Comparison of ENCODE assay signal across 23 mouse cellular contexts in the genomic region with DNA sequence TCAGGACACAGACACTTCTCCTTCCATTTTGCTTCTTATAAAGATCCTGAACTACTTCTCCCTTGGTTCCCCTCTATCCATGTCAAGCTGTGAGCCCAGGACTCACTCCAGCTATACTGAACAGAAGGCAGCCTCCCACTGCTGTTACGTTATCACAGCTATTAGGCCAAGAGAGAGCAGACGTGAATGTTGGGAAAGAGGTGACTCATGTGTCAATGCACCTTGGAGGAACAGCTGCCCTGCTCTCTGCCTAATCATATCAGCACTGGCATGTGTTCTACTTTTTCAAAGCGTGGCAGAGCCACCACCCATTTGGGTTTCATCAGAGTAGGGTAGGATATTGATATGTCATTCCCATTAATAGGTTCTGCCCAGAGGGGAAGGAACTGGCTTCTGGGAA. TPM values are rescaled to one million over a fixed set of nuclear protein-coding genes. Genes with fewer than 3 reads are reported as not detected.
DNase-seq lines count a peak whose midpoint lies in the region; ATAC-seq and TF ChIP-seq lines count a peak whose summit lies in the region.
"Had no signal": no experiment of that assay in that cellular context is flagged by ENCODE, and none has a peak within 500 bp of the region (broad histone marks: within the 10 kb centered on the region; RNA-seq: fewer than 3 reads in every experiment).

No protein-coding gene starts in this region.

- WGBS in heart, postnatal 0 days = 20% methylated on average over 3 of the region's 3 CpGs
- 44% methylated on average over 3 of the region's 3 CpGs for WGBS in heart, embryonic 10.5 days

- TF ChIP-seq EP300 in heart, postnatal 0 days (IDR thresholded peaks at IDR 0.05; ENCODE audit: low read depth) = no peak

- H3K36me3 ChIP-seq in heart, postnatal 0 days (replicated peaks; ENCODE audit: control insufficient read depth, insufficient read depth, low read length) = no peaks in the 10 kb centered on the region
- H3K36me3 ChIP-seq in heart, embryonic 10.5 days = no peaks in the 10 kb centered on the region
- H3K36me3 ChIP-seq: embryonic facial prominence, embryonic 15.5 days; forebrain, embryonic 10.5 days; hindbrain, embryonic 10.5 days; limb, embryonic 15.5 days; liver, embryonic 15.5 days had no signal

- no peak overlapping the region for H3K4me3 ChIP-seq in heart, postnatal 0 days (ENCODE audit: low read depth, low read length)
- H3K4me3 ChIP-seq in heart, embryonic 10.5 days = no peak overlapping the region
- H3K4me3 ChIP-seq: embryonic facial prominence, embryonic 15.5 days; forebrain, embryonic 10.5 days; hindbrain, embryonic 10.5 days; limb, embryonic 15.5 days; liver, embryonic 15.5 days; megakaryocyte, embryonic 14.5 days had no signal

- H3K4me2 ChIP-seq in heart, postnatal 0 days (ENCODE audit: low read depth, low read length) = no peak overlapping the region
- H3K4me2 ChIP-seq: embryonic facial prominence, embryonic 15.5 days; limb, embryonic 15.5 days; liver, embryonic 15.5 days had no signal

- no peaks in the 10 kb centered on the region for H3K9me3 ChIP-seq in heart, postnatal 0 days (replicated peaks; ENCODE audit: control insufficient read depth, low read length)
- no peaks in the 10 kb centered on the region for H3K9me3 ChIP-seq in heart, embryonic 10.5 days
- H3K9me3 ChIP-seq: embryonic facial prominence, embryonic 15.5 days; forebrain, embryonic 10.5 days; hindbrain, embryonic 10.5 days; limb, embryonic 15.5 days; liver, embryonic 15.5 days had no signal

- TF ChIP-seq CTCF in heart, postnatal 0 days (IDR thresholded peaks at IDR 0.05; ENCODE audit: low read depth) = no peak

- H3K9ac ChIP-seq in heart, postnatal 0 days (replicated peaks; ENCODE audit: low read depth, low read length) = no peak overlapping the region
- H3K9ac ChIP-seq: embryonic facial prominence, embryonic 15.5 days; limb, embryonic 15.5 days; liver, embryonic 15.5 days had no signal

- no peaks in the 10 kb centered on the region for H3K4me1 ChIP-seq in heart, postnatal 0 days (ENCODE audit: control insufficient read depth, insufficient read depth)
- peaks cover 9% of the 10 kb centered on the region; the same call in 1 of the 2 replicates for H3K4me1 ChIP-seq in heart, embryonic 10.5 days
- H3K4me1 ChIP-seq: embryonic facial prominence, embryonic 15.5 days; hindbrain, embryonic 10.5 days; liver, embryonic 15.5 days had no signal

- DNase-seq in heart, postnatal 0 days (ENCODE audit: low spot score) = no peak
- DNase-seq in heart, embryonic 10.5 days (ENCODE audit: low spot score) = no peak
- DNase-seq in 3T3-L1 (ENCODE audit: low read depth, low spot score) = peak; percentile 42
- peak; percentile 60 for DNase-seq in MN1 (ENCODE audit: low spot score)
- DNase-seq in gonadal fat pad, adult 2 months (ENCODE audit: low read depth) = peak; percentile 90
- no peak for DNase-seq in thymus, postnatal 36 days
- no peak for DNase-seq in kidney, postnatal 4 days
- no peak for DNase-seq in cerebellum, adult 9-11 months
- DNase-seq: cerebellum, adult 11-12 months; cerebellum, postnatal 25 days; kidney, adult 2 months; kidney, postnatal 10 days; lung, postnatal 10 days; midbrain, embryonic 14.5 days; right cerebral cortex, postnatal 14 days had no signal

- peak; percentile 42; the same call in 1 of the 2 replicates for ATAC-seq in heart, postnatal 0 days (ENCODE audit: insufficient read depth, low read depth)
- ATAC-seq: activated CD4-positive, CD25-positive, alpha-beta regulatory T cell, adult 4 months; hindbrain, postnatal 0 days had no signal

- 0 out of 2 replicates have a peak, but pooled peaks cover 9% of the 10 kb centered on the region for H3K27me3 ChIP-seq in heart, postnatal 0 days (ENCODE audit: control insufficient read depth, insufficient read depth, low read length)
- H3K27me3 ChIP-seq in heart, embryonic 10.5 days (ENCODE audit: insufficient read depth, poor library complexity, severe bottlenecking) = peaks cover 45% of the 10 kb centered on the region; the same call in 1 of the 2 replicates
- H3K27me3 ChIP-seq: liver, embryonic 15.5 days had no signal

- H3K27ac ChIP-seq in heart, postnatal 0 days (ENCODE audit: low read depth) = no peak overlapping the region
- no peak overlapping the region for H3K27ac ChIP-seq in heart, embryonic 10.5 days
- H3K27ac ChIP-seq: embryonic facial prominence, embryonic 15.5 days; forebrain, embryonic 10.5 days; hindbrain, embryonic 10.5 days; hindbrain, postnatal 0 days; limb, embryonic 15.5 days; liver, embryonic 15.5 days had no signal

RNA-seq across cellular contexts. Expression of a gene that starts 12.5 kb away (rescaled TPM):
- total RNA-seq in heart, postnatal 0 days (2014; rRNA removed; ENCODE audit: low replicate concordance) = 0.04 and 0.15 TPM in 2 replicates
- 0.10 and 0.20 TPM in 2 replicates for polyA plus RNA-seq in heart, postnatal 0 days (2015; fragmentation: Nextera tagmentation; extraction: Ambion mirVana)
- 0.09 and 0.18 TPM in 2 replicates for polyA plus RNA-seq in heart, embryonic 10.5 days (2016; fragmentation: Nextera tagmentation; extraction: Ambion mirVana)
- polyA plus RNA-seq in gonadal fat pad, adult 2 months (2012; rRNA removed) = 25.9 and 26.3 TPM in 2 replicates
- polyA plus RNA-seq: activated CD4-positive, CD25-positive, alpha-beta regulatory T cell, adult 4 months; forebrain, embryonic 10.5 days; liver, embryonic 15.5 days had no signal

Comparison
In these comparisons a context has a peak if more than half of its experiments do, and no peak if none do; other contexts are left out.
1. DNase-seq: peak in 3T3-L1 (single experiment), MN1 (single experiment) and gonadal fat pad, adult 2 months (single experiment); none in heart, postnatal 0 days (single experiment), heart, embryonic 10.5 days (single experiment), thymus, postnatal 36 days (0 of 2), kidney, postnatal 4 days (0 of 2) and cerebellum, adult 9-11 months (single experiment).
2. RNA of a gene that starts 12.5 kb away (polyA plus RNA-seq): 25.9 to 26.3 TPM in gonadal fat pad, adult 2 months; 0.10 to 0.20 TPM in heart, postnatal 0 days and 0.09 to 0.18 TPM in heart, embryonic 10.5 days; every median in the first group is over 10 times any median in the second.